Mouse (Mus musculus) brain, embryonic 18.5 days (tissue): Measurements from ENCODE around the gene Prrt1.
A peak's percentile ranks its signal among the peaks of the same experiment; 100 is the strongest.

Source experiments
- DNase-seq: peaks from one replicate; pipeline ENCODE4 v3.0.0-alpha.2; 2012; ENCODE audit warnings: low read depth, low spot score

The Prrt1 gene

GRCm38 (mm10) chr17:34627943-34628643 lies 1.2 kb upstream of the Prrt1 start, which contains the start of gene Ppt2:
Gene Ppt2, minus strand, starts transcription at chr17:34628510.
- no peak for DNase-seq

GRCm38 (mm10) chr17:34628644-34628967 lies 727 bp upstream of the Prrt1 start:
- DNase-seq = no peak

GRCm38 (mm10) chr17:34629796-34630603 lies 667 bp downstream of the Prrt1 start:
- DNase-seq = no peak

GRCm38 (mm10) chr17:34630761-34631301 lies 1.5 kb downstream of the Prrt1 start:
- no peak for DNase-seq

- no peak for DNase-seq
Measured at GRCm38 (mm10) chr17:34631647-34632046, 2.3 kb downstream of the Prrt1 start.

- no peak for DNase-seq
Measured at GRCm38 (mm10) chr17:34632261-34632691, 2.9 kb downstream of the Prrt1 start.

- no peak for DNase-seq
Measured at GRCm38 (mm10) chr17:34635671-34636070, 6.3 kb downstream of the Prrt1 start.

- DNase-seq = no peak
Measured at GRCm38 (mm10) chr17:34637459-34637858, 8.1 kb downstream of the Prrt1 start.

- no peak for DNase-seq
Measured at GRCm38 (mm10) chr17:34639461-34640255, 10.3 kb downstream of the Prrt1 start.

- no peak for DNase-seq
Measured at GRCm38 (mm10) chr17:34640778-34641601, 11.7 kb downstream of the Prrt1 start.

- DNase-seq = no peak
Measured at GRCm38 (mm10) chr17:34641945-34642344, 12.6 kb downstream of the Prrt1 start.

GRCm38 (mm10) chr17:34643379-34643778 lies 14.0 kb downstream of the Prrt1 start:
- no peak for DNase-seq

GRCm38 (mm10) chr17:34643944-34644343 lies 14.6 kb downstream of the Prrt1 start:
- no peak for DNase-seq

- DNase-seq = peak; percentile 95
Measured at GRCm38 (mm10) chr17:34644608-34645007, 15.3 kb downstream of the Prrt1 start, which contains the start of gene Fkbpl. Gene Fkbpl, plus strand, starts transcription at chr17:34644764.

GRCm38 (mm10) chr17:34645256-34645829 lies 16.0 kb downstream of the Prrt1 start:
- no peak for DNase-seq

- no peak for DNase-seq
Measured at GRCm38 (mm10) chr17:34645831-34646511, 16.6 kb downstream of the Prrt1 start.

GRCm38 (mm10) chr17:34646906-34647787 lies 17.8 kb downstream of the Prrt1 start, which contains the start of gene Atf6b:
Gene Atf6b, plus strand, starts transcription at chr17:34647146.
- DNase-seq = peak; percentile 97

GRCm38 (mm10) chr17:34648141-34648890 lies 19.0 kb downstream of the Prrt1 start:
- no peak for DNase-seq
